Mouse (Mus musculus) forebrain, embryonic 11.5 days (tissue): ENCODE measurements at regions not wholly inside any gene's neighbourhood (a gene's known extent, or its start where the extent isn't known, plus 50 kb on each side); places are given as distances from the start of the nearest gene placed in this dataset.

Experiments used
- ATAC-seq: fragments of 200-750 bp; cut with Nextera tagmentation; replicated peaks from 2 replicates; pipeline ENCODE4 v1.8.0; 2017; ENCODE audit warnings: moderate TSS enrichment; ENCODE audit not compliant: low FRiP score
- DNase-seq: peaks from one replicate; pipeline ENCODE4 v3.0.0-alpha.2; 2017; ENCODE audit warnings: low spot score
- H3K27ac ChIP-seq: fragments of 300-500 bp; sonication (generic); 2 replicates; pipeline ENCODE4 v1.5.1; 2014; ENCODE audit warnings: low read depth, low read length
- H3K27me3 ChIP-seq: fragments of 300-500 bp; sonication (generic); 2 replicates; pipeline ENCODE4 v1.6.1; 2014; ENCODE audit warnings: mild to moderate bottlenecking, low read length, mixed read lengths; ENCODE audit not compliant: control insufficient read depth, insufficient read depth
- H3K36me3 ChIP-seq: fragments of 300-500 bp; sonication (generic); 2 replicates; pipeline ENCODE4 v1.6.1; 2014; ENCODE audit warnings: mild to moderate bottlenecking, low read length, moderate library complexity, mixed read lengths; ENCODE audit not compliant: control insufficient read depth, insufficient read depth
- H3K4me1 ChIP-seq: fragments of 300-500 bp; sonication (generic); replicated peaks from 2 replicates; pipeline ENCODE4 v1.6.1; 2014; ENCODE audit warnings: low read length, mixed read lengths; ENCODE audit not compliant: control insufficient read depth, insufficient read depth
- H3K4me2 ChIP-seq: fragments of 300-500 bp; sonication (generic); 2 replicates; pipeline ENCODE4 v1.6.1; 2014; ENCODE audit warnings: low read depth, mild to moderate bottlenecking, low read length, moderate library complexity, mixed read lengths; ENCODE audit not compliant: severe bottlenecking
- H3K4me3 ChIP-seq: fragments of 300-500 bp; sonication (generic); 2 replicates; pipeline ENCODE4 v1.5.1; 2014; ENCODE audit warnings: low read depth, low read length
- H3K9ac ChIP-seq: fragments of 300-500 bp; sonication (generic); 2 replicates; pipeline ENCODE4 v1.6.1; 2014; ENCODE audit warnings: low read length
- H3K9me3 ChIP-seq: fragments of 300-500 bp; sonication (generic); 2 replicates; pipeline ENCODE4 v1.6.1; 2016; ENCODE audit warnings: low read length, mixed read lengths; ENCODE audit not compliant: control insufficient read depth
- WGBS: fragments of 180-500 bp; shearing (Covaris S2); extraction: QIAGEN DNeasy Blood & Tissue Kit; methylation state at CpG from one replicate; pipeline ENCODE4 v1.1.7; 2014; 5-methylcytosine and 5-hydroxymethylcytosine counted together

GRCm38 (mm10) chr1:41759366-41759765 is 936.2 kb upstream of the Pou3f3 start:
- DNase-seq (no peak), ATAC-seq (no peak)
- WGBS: 75% methylated on average over 6 of the region's 6 CpGs
- Histone ChIP-seq H3K27me3 (no peaks in the 10 kb centered on the region), H3K27ac (no peak overlapping the region), H3K4me3 (no peak overlapping the region), H3K4me2 (no peak overlapping the region), H3K36me3 (no peaks in the 10 kb centered on the region), H3K9ac (no peak overlapping the region), H3K9me3 (no peaks in the 10 kb centered on the region), H3K4me1 (no peaks in the 10 kb centered on the region)
